ENCODE assay signal across 19 mouse cellular contexts in genomic region chr14:27674096-27674495, GRCm38 (mm10). TPM values are rescaled to one million over a fixed set of nuclear protein-coding genes. Genes with fewer than 3 reads are reported as not detected.
"Had no signal": no experiment of that assay in that cellular context is flagged by ENCODE, and none has a peak within 500 bp of the region (broad histone marks: within the 10 kb centered on the region; RNA-seq: fewer than 3 reads in every experiment).

No protein-coding gene starts in this region.

- H3K27ac ChIP-seq: macrophage; midbrain, embryonic 13.5 days; midbrain, embryonic 15.5 days; neural tube, embryonic 12.5 days had no signal

- H3K4me3 ChIP-seq: megakaryocyte, embryonic 14.5 days; midbrain, embryonic 13.5 days; midbrain, embryonic 15.5 days; neural tube, embryonic 12.5 days had no signal

- DNase-seq: lung, adult 18-20 months; lung, embryonic 14.5 days; lung, postnatal 10 days; retina, postnatal 1 day; right cerebral cortex, adult 18-20 months; right cerebral cortex, postnatal 25 days; right cerebral cortex, postnatal 4 days; spleen, adult 18-20 months; thymus, adult 18-20 months; thymus, postnatal 14 days; thymus, postnatal 36 days had no signal

RNA-seq across cellular contexts. Expression of gene Erc2, which starts 51.9 kb away (rescaled TPM):
- total RNA-seq: megakaryocyte progenitor cell, adult 5-6 weeks; monocyte, adult 5-6 weeks; neutrophil, adult 5-6 weeks had no signal
